33 mouse cellular contexts compared by ENCODE assay signal in genomic region chr17:68333382-68333781, GRCm38 (mm10). TPM values are rescaled to one million over a fixed set of nuclear protein-coding genes. Genes with fewer than 3 reads are reported as not detected.
"Had no signal": no experiment of that assay in that cellular context is flagged by ENCODE, and none has a peak within 500 bp of the region (broad histone marks: within the 10 kb centered on the region; RNA-seq: fewer than 3 reads in every experiment).

No protein-coding gene starts in this region.

- H3K27me3 ChIP-seq: embryonic facial prominence, embryonic 12.5 days; embryonic facial prominence, embryonic 13.5 days; embryonic facial prominence, embryonic 15.5 days; forebrain, embryonic 12.5 days; forebrain, embryonic 13.5 days; forebrain, embryonic 15.5 days had no signal

- H3K4me3 ChIP-seq: embryonic facial prominence, embryonic 10.5 days; embryonic facial prominence, embryonic 12.5 days; embryonic facial prominence, embryonic 13.5 days; embryonic facial prominence, embryonic 15.5 days; erythroblast, embryonic 14.5 days; forebrain, embryonic 10.5 days; forebrain, embryonic 12.5 days; forebrain, embryonic 13.5 days; forebrain, embryonic 15.5 days; gastrocnemius, adult 2 months had no signal

- H3K9me3 ChIP-seq: embryonic facial prominence, embryonic 10.5 days; embryonic facial prominence, embryonic 12.5 days; embryonic facial prominence, embryonic 13.5 days; embryonic facial prominence, embryonic 15.5 days; forebrain, embryonic 10.5 days; forebrain, embryonic 12.5 days; forebrain, embryonic 13.5 days; forebrain, embryonic 15.5 days had no signal

- H3K36me3 ChIP-seq: embryonic facial prominence, embryonic 10.5 days; embryonic facial prominence, embryonic 12.5 days; embryonic facial prominence, embryonic 13.5 days; embryonic facial prominence, embryonic 15.5 days; forebrain, embryonic 10.5 days; forebrain, embryonic 12.5 days; forebrain, embryonic 15.5 days had no signal

- ATAC-seq: forebrain, embryonic 13.5 days; forebrain, embryonic 14.5 days; forebrain, embryonic 15.5 days; forebrain, embryonic 16.5 days; forebrain, postnatal 0 days had no signal

- H3K4me1 ChIP-seq: embryonic facial prominence, embryonic 10.5 days; embryonic facial prominence, embryonic 12.5 days; embryonic facial prominence, embryonic 15.5 days; forebrain, embryonic 10.5 days; forebrain, embryonic 12.5 days; forebrain, embryonic 13.5 days; forebrain, embryonic 15.5 days had no signal

- DNase-seq: cerebellum, adult 2 months; cerebellum, adult 8-10 months; cerebellum, adult 9-10 months; cerebellum, adult 9-11 months; cerebellum, postnatal 10 days; cerebellum, postnatal 14 days; cerebellum, postnatal 25 days; cerebellum, postnatal 36 days; embryo, embryonic 11 days; forebrain, postnatal 0 days; gastrocnemius, adult 2 months; gastrocnemius, postnatal 10 days; gastrocnemius, postnatal 14 days; gastrocnemius, postnatal 25 days; gastrocnemius, postnatal 36 days; heart, adult 11 months; heart, adult 18-20 months had no signal

- H3K4me2 ChIP-seq: embryonic facial prominence, embryonic 12.5 days; embryonic facial prominence, embryonic 13.5 days; embryonic facial prominence, embryonic 15.5 days; forebrain, embryonic 12.5 days; forebrain, embryonic 13.5 days; forebrain, embryonic 15.5 days had no signal

- H3K27ac ChIP-seq: embryonic facial prominence, embryonic 10.5 days; embryonic facial prominence, embryonic 12.5 days; embryonic facial prominence, embryonic 13.5 days; embryonic facial prominence, embryonic 15.5 days; forebrain, embryonic 10.5 days; forebrain, embryonic 12.5 days; forebrain, embryonic 13.5 days; forebrain, embryonic 15.5 days; gastrocnemius, adult 2 months had no signal

- H3K9ac ChIP-seq: embryonic facial prominence, embryonic 12.5 days; embryonic facial prominence, embryonic 13.5 days; embryonic facial prominence, embryonic 15.5 days; forebrain, embryonic 12.5 days; forebrain, embryonic 13.5 days; forebrain, embryonic 15.5 days; forebrain, postnatal 0 days had no signal

RNA-seq across cellular contexts. Expression of gene L3mbtl4, which starts 59.8 kb away (rescaled TPM):
- total RNA-seq: common myeloid progenitor, adult 5-6 weeks; gastrocnemius, postnatal 14 days; gastrocnemius, postnatal 4 days; granulocyte monocyte progenitor cell, adult 5-6 weeks had no signal
- polyA plus RNA-seq: embryonic facial prominence, embryonic 11.5 days; embryonic facial prominence, embryonic 15.5 days; erythroblast, embryonic 14.5 days; forebrain, embryonic 11.5 days had no signal
